Mouse (Mus musculus): ENCODE results near the gene Rps27l. TPM values are rescaled to one million over a fixed set of nuclear protein-coding genes. Genes with fewer than 3 reads are reported as not detected.

Gene Rps27l
- polyA plus RNA-seq, 1 experiment = 160 TPM

- TF ChIP-seq GATA1 (IDR thresholded peaks at IDR 0.05; ENCODE audit: low read length) = no peak
Observed at GRCm38 (mm10) chr9:66917216-66917891, 28.5 kb upstream of the Rps27l start.

GRCm38 (mm10) chr9:66917892-66918255 lies 28.0 kb upstream of the Rps27l start:
- TF ChIP-seq GATA1 (IDR thresholded peaks at IDR 0.05; ENCODE audit: low read length) = no peak

- no peak for TF ChIP-seq GATA1 (IDR thresholded peaks at IDR 0.05; ENCODE audit: low read length)
Observed at GRCm38 (mm10) chr9:66918672-66919330, 27.1 kb upstream of the Rps27l start.

- TF ChIP-seq GATA1 (IDR thresholded peaks at IDR 0.05; ENCODE audit: low read length) = no peak
Observed at GRCm38 (mm10) chr9:66919382-66919971, 26.4 kb upstream of the Rps27l start, which contains the start of gene Rab8b. Gene Rab8b (minus strand): TSS chr9:66919687.

- no peak for TF ChIP-seq GATA1 (IDR thresholded peaks at IDR 0.05; ENCODE audit: low read length)
Observed at GRCm38 (mm10) chr9:66919981-66920380, 25.9 kb upstream of the Rps27l start.

- TF ChIP-seq GATA1 (IDR thresholded peaks at IDR 0.05; ENCODE audit: low read length) = no peak
Observed at GRCm38 (mm10) chr9:66920488-66921279, 25.2 kb upstream of the Rps27l start.

- no peak for TF ChIP-seq GATA1 (IDR thresholded peaks at IDR 0.05; ENCODE audit: low read length)
Observed at GRCm38 (mm10) chr9:66922076-66922475, 23.8 kb upstream of the Rps27l start.

GRCm38 (mm10) chr9:66925853-66926252 lies 20.0 kb upstream of the Rps27l start:
- no peak for TF ChIP-seq GATA1 (IDR thresholded peaks at IDR 0.05; ENCODE audit: low read length)

GRCm38 (mm10) chr9:66927696-66928402 lies 18.0 kb upstream of the Rps27l start:
- no peak for TF ChIP-seq GATA1 (IDR thresholded peaks at IDR 0.05; ENCODE audit: low read length)

- no peak for TF ChIP-seq GATA1 (IDR thresholded peaks at IDR 0.05; ENCODE audit: low read length)
Observed at GRCm38 (mm10) chr9:66930351-66930750, 15.5 kb upstream of the Rps27l start.

GRCm38 (mm10) chr9:66933869-66934808 lies 11.7 kb upstream of the Rps27l start:
- no peak for TF ChIP-seq GATA1 (IDR thresholded peaks at IDR 0.05; ENCODE audit: low read length)

- TF ChIP-seq GATA1 (IDR thresholded peaks at IDR 0.05; ENCODE audit: low read length) = no peak
Observed at GRCm38 (mm10) chr9:66937507-66937906, 8.4 kb upstream of the Rps27l start.

- TF ChIP-seq GATA1 (IDR thresholded peaks at IDR 0.05; ENCODE audit: low read length) = no peak
Observed at GRCm38 (mm10) chr9:66938836-66939235, 7.0 kb upstream of the Rps27l start.

GRCm38 (mm10) chr9:66945161-66945560 lies 725 bp upstream of the Rps27l start:
- TF ChIP-seq GATA1 (IDR thresholded peaks at IDR 0.05; ENCODE audit: low read length) = no peak
